Mouse (Mus musculus): ENCODE measurements at regions not wholly inside any gene's neighbourhood (a gene's known extent, or its start where the extent isn't known, plus 50 kb on each side); places are given as distances from the start of the nearest gene placed in this dataset.

GRCm38 (mm10) chr12:25244666-25245065 is 147.7 kb upstream of the Id2 start:
- no peak for DNase-seq (ENCODE audit: extremely low spot score, low read depth, low spot score)

GRCm38 (mm10) chr12:25243901-25244300 is 147.0 kb upstream of the Id2 start:
- no peak for DNase-seq (ENCODE audit: extremely low spot score, low read depth, low spot score)

DNA sequence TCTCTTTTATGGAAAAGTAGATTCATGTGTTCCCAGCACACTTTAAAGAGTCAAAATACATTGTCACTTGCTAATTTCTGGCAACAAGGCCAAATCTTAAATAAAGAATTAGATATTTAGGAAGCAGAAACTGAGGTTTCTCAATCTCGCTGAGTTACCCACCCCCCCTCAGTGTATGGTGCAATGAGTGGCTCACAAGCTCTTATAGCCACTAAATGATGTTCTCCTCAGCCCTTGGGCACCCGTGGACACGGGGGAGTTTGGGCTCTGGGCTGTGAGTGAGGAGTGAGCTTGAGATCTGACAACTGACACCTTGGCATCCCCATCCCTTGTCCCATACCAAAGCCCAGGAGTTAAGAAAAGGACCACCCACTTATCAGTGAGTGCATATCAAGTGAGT is 145.4 kb upstream of the Id2 start:
- DNase-seq (ENCODE audit: extremely low spot score, low read depth, low spot score): no peak

GRCm38 (mm10) chr12:25241675-25242074 is 144.7 kb upstream of the Id2 start:
- DNase-seq (ENCODE audit: extremely low spot score, low read depth, low spot score): no peak

GRCm38 (mm10) chr12:25240796-25241195 is 143.9 kb upstream of the Id2 start:
- no peak for DNase-seq (ENCODE audit: extremely low spot score, low read depth, low spot score)

GRCm38 (mm10) chr12:25240142-25240541 is 143.2 kb upstream of the Id2 start:
- no peak for DNase-seq (ENCODE audit: extremely low spot score, low read depth, low spot score)

GRCm38 (mm10) chr12:25235071-25235470 is 138.1 kb upstream of the Id2 start:
- no peak for DNase-seq (ENCODE audit: extremely low spot score, low read depth, low spot score)

- no peak for DNase-seq (ENCODE audit: extremely low spot score, low read depth, low spot score)
Observed at GRCm38 (mm10) chr12:25234636-25235035, 137.7 kb upstream of the Id2 start.

DNA sequence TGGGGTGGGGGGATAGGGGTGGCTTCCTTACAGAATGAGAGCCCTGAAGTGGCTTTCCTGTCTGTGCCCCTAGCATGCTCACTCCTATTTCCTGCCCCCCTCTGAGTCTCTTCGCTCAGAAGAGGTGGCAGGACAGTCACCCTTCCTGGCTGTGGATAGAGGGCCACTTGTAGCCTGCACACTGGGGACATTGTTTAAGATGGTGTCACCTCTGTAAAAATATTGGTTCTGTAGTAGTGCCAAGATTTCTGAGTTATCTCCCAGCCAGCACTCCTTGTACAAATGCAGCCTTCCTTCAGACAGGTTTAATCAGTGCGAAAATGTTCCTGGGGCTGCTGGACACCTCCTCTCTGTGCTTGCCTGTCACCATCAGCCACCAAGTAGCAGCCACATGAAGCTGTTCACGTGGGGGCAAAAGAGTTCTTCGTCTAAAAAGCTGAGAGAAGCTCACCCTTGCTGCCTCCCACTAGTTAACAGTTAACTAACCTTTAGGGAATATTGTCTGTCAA is 136.1 kb upstream of the Id2 start:
- no peak for DNase-seq (ENCODE audit: extremely low spot score, low read depth, low spot score)

- no peak for DNase-seq (ENCODE audit: extremely low spot score, low read depth, low spot score)
Observed at GRCm38 (mm10) chr12:25232358-25233026, 135.6 kb upstream of the Id2 start.

GRCm38 (mm10) chr12:25228708-25229107 is 131.8 kb upstream of the Id2 start:
- no peak for DNase-seq (ENCODE audit: extremely low spot score, low read depth, low spot score)

DNA sequence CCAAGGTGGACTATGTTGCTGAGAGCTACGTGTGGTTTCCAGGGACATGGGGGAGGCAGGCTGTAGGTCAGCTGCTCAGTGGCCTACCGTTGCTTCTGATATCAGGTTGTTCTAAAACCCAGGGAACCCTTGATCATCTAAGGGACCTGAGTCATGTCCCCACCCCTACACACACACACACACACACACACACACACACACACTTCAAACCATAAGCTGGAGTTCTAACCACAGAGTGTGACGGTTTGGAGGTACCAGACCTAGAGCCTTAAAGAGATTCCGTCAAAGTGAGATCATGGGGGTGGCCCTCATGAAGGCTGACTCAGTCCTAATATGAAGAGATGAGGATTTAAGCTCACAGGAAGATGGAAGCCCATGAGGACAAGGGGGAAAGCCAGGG is 130.8 kb upstream of the Id2 start:
- DNase-seq (ENCODE audit: extremely low spot score, low read depth, low spot score): no peak

GRCm38 (mm10) chr12:25224644-25225043 is 127.7 kb upstream of the Id2 start:
- no peak for DNase-seq (ENCODE audit: extremely low spot score, low read depth, low spot score)

GRCm38 (mm10) chr12:25224201-25224600 is 127.3 kb upstream of the Id2 start:
- DNase-seq (ENCODE audit: extremely low spot score, low read depth, low spot score): no peak

DNA sequence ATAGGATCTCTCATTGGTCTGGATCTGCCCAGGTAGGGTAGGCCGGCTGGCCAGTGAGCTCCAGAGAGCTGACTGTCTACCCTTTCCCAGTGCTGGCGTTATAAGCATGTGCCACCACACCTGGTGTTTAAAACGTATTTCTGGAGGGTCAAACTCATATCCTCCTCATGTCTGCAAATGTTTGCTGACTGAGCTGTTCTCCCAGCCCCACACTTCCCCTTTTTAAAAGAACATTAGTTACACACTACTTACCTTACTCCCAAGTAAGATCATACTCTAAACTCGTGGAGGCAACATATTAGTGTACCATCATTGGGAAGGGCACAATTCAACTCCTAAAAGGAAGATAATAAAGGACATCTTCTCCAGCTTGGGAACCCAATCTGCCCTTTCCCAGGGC is 126.6 kb upstream of the Id2 start:
- DNase-seq (ENCODE audit: extremely low spot score, low read depth, low spot score): no peak

DNA sequence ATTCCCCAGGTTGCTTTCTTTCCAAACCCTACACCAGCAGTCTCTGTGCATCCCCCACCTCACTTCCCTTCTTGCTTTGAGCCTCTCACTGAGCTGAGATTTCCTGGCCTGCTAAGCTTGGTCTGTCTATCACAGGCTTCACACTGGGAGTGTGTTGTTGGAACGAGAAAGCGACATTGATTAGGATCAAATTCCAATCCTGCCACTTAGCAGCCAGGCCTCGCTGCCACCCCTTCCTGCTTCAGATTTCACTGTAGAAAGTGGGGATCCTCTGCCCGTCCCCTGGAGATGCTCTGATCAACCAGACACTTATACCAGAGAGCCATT is 123.8 kb upstream of the Id2 start:
- DNase-seq (ENCODE audit: extremely low spot score, low read depth, low spot score): no peak

GRCm38 (mm10) chr12:25220096-25220779 is 123.3 kb upstream of the Id2 start:
- no peak for DNase-seq (ENCODE audit: extremely low spot score, low read depth, low spot score)

DNA sequence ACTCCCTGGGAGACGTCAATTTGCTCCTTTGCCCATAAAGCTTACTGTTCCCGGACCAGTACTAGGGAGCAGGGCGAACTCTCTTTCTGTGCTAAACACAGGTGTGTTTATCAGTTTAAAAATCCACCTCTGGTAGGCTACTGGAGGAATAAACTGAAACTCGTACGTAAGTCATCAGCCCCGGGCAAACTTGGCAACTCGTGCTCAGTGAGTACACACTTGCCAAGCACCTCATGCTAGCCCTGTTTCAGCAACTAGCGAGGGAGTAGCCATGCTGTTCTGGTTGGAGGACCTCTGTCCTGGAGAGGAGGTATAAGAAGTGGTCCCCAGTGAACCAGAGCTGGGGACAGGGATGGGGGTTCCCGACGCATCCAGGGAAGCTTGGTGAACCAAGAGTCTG is 122.6 kb upstream of the Id2 start:
- DNase-seq (ENCODE audit: extremely low spot score, low read depth, low spot score): no peak

DNA sequence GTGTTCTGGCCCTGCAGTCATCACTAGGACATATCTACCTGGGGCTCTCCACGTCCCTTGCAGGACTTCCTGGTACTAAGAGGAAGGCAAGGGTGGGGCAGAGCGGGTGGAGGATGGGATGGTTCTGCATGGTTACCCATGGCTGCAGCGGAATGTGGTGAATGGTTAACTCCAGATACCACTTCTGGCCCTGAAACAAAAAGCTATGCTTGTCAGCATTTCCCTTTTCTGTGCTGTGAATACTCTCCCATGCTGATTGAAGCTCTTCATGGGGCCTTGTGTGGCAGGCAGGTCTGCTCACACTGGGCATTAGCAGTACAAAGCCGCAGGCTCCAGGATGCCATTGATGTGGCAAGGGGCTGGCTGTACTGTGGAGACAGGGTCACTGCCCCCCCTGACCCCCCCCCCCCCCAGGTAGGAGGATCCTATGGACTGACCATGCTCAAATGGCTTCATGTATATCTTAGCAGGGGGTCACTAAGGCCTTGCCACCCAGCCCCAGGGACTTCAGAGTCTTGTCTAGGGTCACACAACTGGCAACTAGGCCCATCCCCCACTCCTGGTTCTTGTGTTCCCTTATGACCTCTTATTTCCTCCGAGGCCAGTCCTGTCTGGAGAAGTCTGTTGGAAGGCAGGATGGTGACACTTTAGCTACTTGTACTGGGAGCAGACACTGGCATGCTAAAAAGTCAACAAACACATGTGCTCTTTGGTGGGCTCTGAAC is 120.0 kb upstream of the Id2 start:
- no peak for DNase-seq (ENCODE audit: extremely low spot score, low read depth, low spot score)

DNA sequence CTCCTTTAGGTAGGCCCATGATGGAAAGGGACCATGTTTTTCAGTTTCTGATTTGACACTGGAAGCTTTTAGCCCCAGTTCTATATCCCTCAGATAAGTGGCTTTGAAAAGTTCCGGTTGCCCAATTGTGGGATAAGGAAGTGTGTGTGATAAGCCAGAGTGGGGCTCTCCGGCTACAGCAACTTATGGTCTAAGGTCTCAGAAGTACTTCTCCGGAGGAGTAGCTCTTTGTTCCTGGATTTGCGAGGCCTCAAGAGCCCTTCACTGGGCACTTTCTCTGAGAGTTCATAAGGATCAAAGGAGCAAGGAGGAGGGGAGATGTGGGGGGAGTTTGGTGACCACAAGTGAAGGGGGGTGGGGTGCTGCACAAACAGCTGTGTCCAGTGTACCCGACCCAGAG is 118.3 kb upstream of the Id2 start:
- no peak for DNase-seq (ENCODE audit: extremely low spot score, low read depth, low spot score)

- no peak for DNase-seq (ENCODE audit: extremely low spot score, low read depth, low spot score)
Observed at GRCm38 (mm10) chr12:25213782-25214478, 117.0 kb upstream of the Id2 start.

DNA sequence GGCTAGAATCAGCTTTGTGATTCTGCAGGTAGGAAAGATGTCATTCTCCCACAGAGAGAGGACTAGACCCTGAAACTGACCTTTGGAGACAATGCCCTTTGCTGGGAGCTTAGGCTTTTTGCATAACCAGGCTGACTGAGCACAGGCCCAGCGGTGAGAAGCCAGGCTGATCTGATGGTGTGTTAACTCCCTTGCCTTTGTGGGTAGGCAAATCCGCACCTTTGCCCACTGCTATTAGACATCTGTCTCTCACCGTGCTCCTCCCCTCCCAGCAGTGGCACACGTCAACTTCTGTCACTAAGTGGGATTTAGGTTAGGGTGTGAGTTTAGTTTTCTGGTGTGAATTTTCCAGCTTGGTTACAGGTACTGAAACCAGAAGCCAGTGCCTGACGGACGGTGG is 114.4 kb upstream of the Id2 start:
- DNase-seq (ENCODE audit: extremely low spot score, low read depth, low spot score): no peak

All from hindlimb bud, embryonic 11.5 days (tissue).